Mouse (Mus musculus) left cerebral cortex, postnatal 25 days (tissue): Measurements from ENCODE around the gene Foxl1. TPM values are rescaled to one million over a fixed set of nuclear protein-coding genes. Genes with fewer than 3 reads are reported as not detected.

Experiments
- microRNA-seq, 2 experiments: library from miRNA; unstranded; fragments of <30 nt; microRNA quantifications; one replicate each; pipeline ENCODE4 v1.2.0; 2022
- total RNA-seq, 2 experiments: library from RNA; stranded (reverse); gene quantifications; 2 replicates each; pipeline ENCODE4 v1.2.3; 2021

Foxl1 gene
- total RNA-seq, 2 experiments from 2014 or later: 0.16 to 0.30 TPM

Small RNA genes within 50 kb of the gene (microRNA-seq; reads per million reads assigned to microRNA genes)
- gene Gm27530: 0 reads per million in 2 experiments

Other genes starting within 250 kb of the Foxl1 start
- 1 to 10 TPM in 1 of 2 experiments, under 1 TPM in 1; 0.87 to 1.1 TPM for gene Foxf1, start 43.6 kb upstream of the Foxl1 start, total RNA-seq
- gene Mthfsd, start 19.5 kb upstream of the Foxl1 start, total RNA-seq: 10 to 100 TPM; 38.3 to 40.7 TPM
- 1 to 10 TPM; 1.8 to 2.1 TPM for gene Foxc2, start 11.8 kb upstream of the Foxl1 start, total RNA-seq